Mouse (Mus musculus): Measurements from ENCODE around the gene Tubgcp3. TPM values are rescaled to one million over a fixed set of nuclear protein-coding genes. Genes with fewer than 3 reads are reported as not detected.

Tubgcp3 gene
- polyA plus RNA-seq (2015; fragmentation: Illumina TruSeq; extraction: RNeasy Lipid Tissue Mini Kit (QIAGEN cat#74804); ENCODE audit: insufficient read depth, low read depth, low replicate concordance) = 17.1 TPM

DNA sequence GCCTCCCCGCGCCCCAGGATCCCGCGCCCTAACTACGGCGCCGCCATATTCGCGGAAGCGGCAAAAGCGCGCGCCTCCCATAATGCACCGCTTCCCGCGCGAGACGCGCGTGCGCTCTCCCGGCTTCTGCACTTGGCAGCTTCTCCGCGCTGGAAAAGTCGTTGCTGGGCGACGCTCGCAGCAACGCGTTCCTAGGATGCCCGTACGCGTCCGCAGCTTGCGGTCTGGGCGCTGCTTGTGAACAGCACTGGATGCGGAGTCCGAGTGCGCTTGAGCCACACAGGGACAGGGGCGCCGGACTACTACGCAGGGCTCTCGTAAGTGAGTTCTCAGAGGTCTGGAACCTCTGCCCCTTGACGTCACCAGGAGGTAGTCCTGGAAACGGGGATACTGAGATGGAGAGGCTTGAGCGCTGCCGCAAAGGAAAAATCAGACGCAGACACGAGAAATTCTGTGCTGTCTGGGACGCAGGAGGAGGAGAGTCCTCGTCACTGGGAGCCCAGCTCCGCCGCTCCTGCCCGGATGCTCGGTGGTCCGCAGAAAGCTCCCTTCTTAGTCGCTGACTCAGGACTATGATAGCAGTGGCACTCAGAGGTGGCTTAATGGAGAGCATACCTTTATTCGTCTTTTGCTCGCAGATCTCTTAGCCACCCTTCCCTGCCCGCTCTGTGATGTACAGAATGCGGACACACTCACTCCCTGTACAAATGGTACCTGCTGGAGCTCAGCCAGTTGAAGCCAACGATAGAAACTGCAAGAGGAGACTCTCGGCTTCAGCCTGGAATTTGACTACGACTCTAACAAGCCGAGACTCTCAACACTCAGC is at the start of gene Tubgcp3:
Gene Tubgcp3 (minus strand): TSS at position 193 of the 826 bp plus-strand sequence.

DNA sequence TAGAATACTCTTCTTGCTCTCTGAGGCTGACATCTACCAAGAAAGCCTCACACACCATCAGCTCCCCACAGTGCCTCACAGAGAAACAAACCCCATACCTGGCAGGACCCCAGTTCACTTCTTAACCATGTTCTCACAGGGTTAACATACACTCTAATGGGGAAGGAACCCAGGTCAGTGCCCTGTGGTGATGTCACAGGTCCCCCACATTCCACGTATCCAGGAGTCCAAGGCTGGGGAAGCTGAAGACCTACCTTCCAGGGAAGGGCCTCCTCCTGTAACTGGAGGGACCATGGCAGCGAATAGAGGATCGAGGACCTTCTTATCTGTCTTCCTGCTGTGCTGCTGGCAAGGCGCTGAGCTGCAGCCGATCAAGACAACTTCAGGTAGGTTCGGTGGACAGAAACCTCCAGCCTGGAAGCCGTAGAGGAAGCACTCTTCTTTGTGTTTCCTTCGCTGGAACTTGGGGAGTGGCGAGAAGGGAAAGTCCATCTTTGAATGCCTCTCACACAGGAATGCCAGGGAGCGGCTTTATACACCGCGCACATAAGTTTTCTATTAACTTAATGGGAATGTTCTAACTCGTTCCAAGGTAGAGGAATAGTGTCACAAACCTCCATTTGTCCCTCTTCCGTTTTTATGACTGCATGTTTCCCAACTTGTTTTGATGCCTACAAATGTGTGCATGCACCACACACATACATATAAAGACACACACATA is 99.1 kb downstream of the Tubgcp3 start, which contains the start of gene Spaca7:
Gene Spaca7 (plus strand): TSS at position 216 of the 721 bp plus-strand sequence.

Other genes with a start within 250 kb of the Tubgcp3 start
- gene Spaca7, start 99.2 kb downstream of the Tubgcp3 start, polyA plus RNA-seq (2015; fragmentation: Illumina TruSeq; extraction: RNeasy Lipid Tissue Mini Kit (QIAGEN cat#74804); ENCODE audit: insufficient read depth, low read depth, low replicate concordance) = not detected
- gene Atp11a, start 84.8 kb upstream of the Tubgcp3 start, polyA plus RNA-seq (2015; fragmentation: Illumina TruSeq; extraction: RNeasy Lipid Tissue Mini Kit (QIAGEN cat#74804); ENCODE audit: insufficient read depth, low read depth, low replicate concordance) = 10.3 TPM
- 34.9 TPM for gene Mcf2l, start 201.6 kb upstream of the Tubgcp3 start, polyA plus RNA-seq (2015; fragmentation: Illumina TruSeq; extraction: RNeasy Lipid Tissue Mini Kit (QIAGEN cat#74804); ENCODE audit: insufficient read depth, low read depth, low replicate concordance)